Mouse (Mus musculus) limb, embryonic 11.5 days (tissue): Measurements from ENCODE around the gene Coro2b. TPM values are rescaled to one million over a fixed set of nuclear protein-coding genes. Genes with fewer than 3 reads are reported as not detected.

Experiments used
- ATAC-seq: fragments of 200-750 bp; cut with Nextera tagmentation; 2 replicates; pipeline ENCODE4 v1.8.0; 2017; ENCODE audit warnings: low read depth; ENCODE audit not compliant: insufficient number of reproducible peaks, low FRiP score, low TSS enrichment
- DNase-seq: peaks from one replicate; pipeline ENCODE4 v3.0.0-alpha.2; 2015; ENCODE audit warnings: low spot score
- H3K27ac ChIP-seq: fragments of 300-500 bp; sonication (generic); replicated peaks from 2 replicates; pipeline ENCODE4 v1.5.1; 2014; ENCODE audit warnings: low read depth, mild to moderate bottlenecking, low read length
- H3K27me3 ChIP-seq: fragments of 300-500 bp; sonication (generic); 2 replicates; pipeline ENCODE4 v1.6.1; 2014; ENCODE audit warnings: mild to moderate bottlenecking, low read length, mixed read lengths; ENCODE audit not compliant: control insufficient read depth, insufficient read depth
- H3K36me3 ChIP-seq: fragments of 300-500 bp; sonication (generic); 2 replicates; pipeline ENCODE4 v1.6.1; 2014; ENCODE audit warnings: mild to moderate bottlenecking, low read length, moderate library complexity, mixed read lengths; ENCODE audit not compliant: control insufficient read depth, insufficient read depth
- H3K4me1 ChIP-seq: fragments of 300-500 bp; sonication (generic); 2 replicates; pipeline ENCODE4 v1.6.1; 2014; ENCODE audit warnings: low read length, mixed read lengths; ENCODE audit not compliant: control insufficient read depth, insufficient read depth
- H3K4me2 ChIP-seq: fragments of 300-500 bp; sonication (generic); 2 replicates; pipeline ENCODE4 v1.6.1; 2014; ENCODE audit warnings: low read depth, mild to moderate bottlenecking, moderate library complexity; ENCODE audit not compliant: severe bottlenecking
- H3K4me3 ChIP-seq: fragments of 300-500 bp; sonication (generic); 2 replicates; pipeline ENCODE4 v1.5.1; 2014; ENCODE audit warnings: low read depth, low read length
- H3K9ac ChIP-seq: fragments of 300-500 bp; sonication (generic); 2 replicates; pipeline ENCODE4 v1.6.1; 2014; ENCODE audit warnings: mild to moderate bottlenecking, low read length
- H3K9me3 ChIP-seq: fragments of 300-500 bp; sonication (generic); 2 replicates; pipeline ENCODE4 v1.6.1; 2016; ENCODE audit warnings: low read length; ENCODE audit not compliant: control insufficient read depth
- WGBS: fragments of 180-500 bp; shearing (Covaris S2); extraction: QIAGEN DNeasy Blood & Tissue Kit; methylation state at CpG from one replicate; pipeline ENCODE4 v1.1.7; 2014; 5-methylcytosine and 5-hydroxymethylcytosine counted together
- polyA plus RNA-seq: library from polyadenylated mRNA; unstranded; fragments of >200 nt; fragmentation: Nextera tagmentation; extraction: Ambion mirVana; gene quantifications from 2 replicates; pipeline ENCODE4 v1.2.1, GENCODE M21; 2014

Gene Coro2b
- polyA plus RNA-seq, 1 experiment from 2014 or later = 5.6 TPM

DNA sequence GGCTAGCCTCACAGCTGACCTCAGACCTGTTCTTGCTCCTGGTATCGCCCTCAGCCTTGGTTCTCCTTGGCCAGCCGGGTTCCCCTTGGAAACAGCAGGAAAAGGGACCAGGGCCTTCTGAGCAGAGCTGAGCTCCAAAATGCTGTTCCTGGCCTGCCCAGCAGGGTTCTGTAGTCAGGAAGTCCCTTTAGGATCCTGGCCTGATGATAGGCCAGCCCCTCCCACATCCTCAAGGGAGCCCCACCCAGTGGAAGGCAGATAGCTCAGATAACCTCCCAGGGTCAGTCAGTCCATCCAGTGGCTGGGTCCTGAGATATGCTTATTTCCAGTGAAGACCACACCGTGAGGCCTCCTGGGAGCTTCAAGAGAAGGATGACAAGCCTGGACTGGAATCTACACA lies 45.7 kb downstream of the Coro2b start:
- ATAC-seq = no peak
- Histone ChIP-seq H3K27me3 (no peaks in the 10 kb centered on the region), H3K27ac (no peak overlapping the region), H3K9ac (no peak overlapping the region), H3K4me3 (no peak overlapping the region), H3K4me2 (no peak overlapping the region), H3K36me3 (no peaks in the 10 kb centered on the region), H3K4me1 (no peaks in the 10 kb centered on the region), H3K9me3 (no peaks in the 10 kb centered on the region)
- WGBS = 49% methylated on average over 3 of the region's 3 CpGs
- no peak for DNase-seq

DNA sequence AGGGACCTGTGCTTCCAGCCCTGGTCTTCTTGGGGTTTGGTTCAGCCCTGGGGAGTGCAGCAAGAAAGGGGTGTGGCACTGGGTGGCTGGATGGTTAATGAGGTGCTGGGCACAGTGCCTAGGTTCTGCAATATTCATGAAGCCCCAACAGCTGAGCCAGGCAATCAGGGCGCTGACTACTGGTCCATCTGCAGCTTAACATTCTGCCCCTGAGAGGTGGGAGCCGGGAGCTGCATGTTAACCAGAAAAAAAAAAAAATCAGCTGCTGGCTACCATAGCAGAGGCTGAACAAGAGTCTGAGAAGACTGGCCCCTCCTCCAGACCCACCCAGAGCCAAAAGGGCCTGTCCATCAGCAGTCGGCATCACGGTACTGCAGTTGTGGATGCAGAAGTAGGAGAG lies 52.7 kb downstream of the Coro2b start:
- DNase-seq (no peak), ATAC-seq (no peak)
- H3K27ac ChIP-seq = no peak overlapping the region
- H3K27me3 ChIP-seq = no peaks in the 10 kb centered on the region
- H3K9ac ChIP-seq = no peak overlapping the region
- 34% methylated on average over 4 of the region's 4 CpGs for WGBS
- no peaks in the 10 kb centered on the region for H3K9me3 ChIP-seq
- no peaks in the 10 kb centered on the region for H3K4me1 ChIP-seq
- H3K36me3 ChIP-seq = no peaks in the 10 kb centered on the region
- no peak overlapping the region for H3K4me2 ChIP-seq
- H3K4me3 ChIP-seq = no peak overlapping the region

DNA sequence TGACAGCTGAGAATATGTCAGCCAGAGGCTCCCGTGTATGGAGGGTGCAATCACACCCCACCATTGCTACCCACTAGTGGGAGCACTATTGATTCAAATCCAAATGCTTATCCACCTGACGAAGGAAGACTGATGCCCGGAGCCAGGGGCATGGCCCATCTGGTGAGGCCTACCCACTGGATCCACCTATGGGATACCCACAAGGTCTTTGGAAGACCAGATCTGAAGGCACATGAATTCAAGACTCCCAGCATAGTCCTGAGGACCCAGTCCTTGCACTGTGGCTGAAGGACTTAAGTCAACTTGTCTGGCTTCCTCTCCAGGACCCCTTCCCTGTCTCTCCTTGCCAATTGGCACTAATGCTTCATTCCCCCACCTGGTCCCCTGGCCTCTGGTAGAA lies 54.1 kb downstream of the Coro2b start:
- H3K27me3 ChIP-seq = no peaks in the 10 kb centered on the region
- no peak overlapping the region for H3K27ac ChIP-seq
- ATAC-seq = no peak
- H3K4me2 ChIP-seq = no peak overlapping the region
- H3K9me3 ChIP-seq = no peaks in the 10 kb centered on the region
- 92% methylated on average over 3 of the region's 3 CpGs for WGBS
- no peaks in the 10 kb centered on the region for H3K4me1 ChIP-seq
- no peak for DNase-seq
- H3K9ac ChIP-seq = no peak overlapping the region
- no peaks in the 10 kb centered on the region for H3K36me3 ChIP-seq
- no peak overlapping the region for H3K4me3 ChIP-seq

DNA sequence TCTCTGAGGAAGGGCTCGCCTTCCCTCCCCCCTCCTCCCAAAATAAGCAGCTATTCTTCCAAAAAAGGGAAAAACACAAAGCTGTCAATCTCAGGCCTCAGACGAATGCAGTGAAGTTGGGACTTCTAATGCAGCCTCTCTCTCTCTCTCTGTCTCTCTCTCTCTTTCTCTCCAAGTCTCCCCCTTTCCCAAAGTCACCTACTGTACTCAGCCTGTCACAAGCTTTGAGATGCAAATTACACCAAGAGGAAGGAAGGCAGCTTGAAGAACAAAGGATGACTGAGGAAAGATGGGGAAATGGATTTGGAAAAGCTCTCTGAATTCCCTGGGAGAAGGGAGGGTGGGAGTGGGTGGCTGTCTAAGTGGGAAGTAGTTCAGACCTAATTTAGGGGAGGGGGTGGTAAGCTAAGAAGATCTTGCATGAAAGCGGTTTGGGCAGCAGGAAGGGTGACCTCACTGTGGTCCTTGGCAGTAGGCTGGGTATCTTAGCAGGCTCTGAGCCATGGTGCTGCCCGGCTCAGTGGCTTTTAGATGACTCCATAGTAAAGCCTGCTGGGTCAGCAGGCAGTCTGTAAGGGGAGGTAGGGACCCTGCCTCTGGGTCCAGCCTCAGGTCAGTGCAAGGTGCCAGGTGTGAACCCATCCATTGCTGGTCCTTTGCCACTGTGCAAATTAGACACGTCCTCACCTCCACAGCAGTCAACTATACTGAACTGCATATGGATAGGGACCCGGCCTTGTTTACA lies 55.8 kb downstream of the Coro2b start:
- Histone ChIP-seq H3K9ac (no peak overlapping the region), H3K36me3 (no peaks in the 10 kb centered on the region), H3K9me3 (no peaks in the 10 kb centered on the region), H3K4me3 (no peak overlapping the region), H3K27ac (no peak overlapping the region), H3K4me1 (no peaks in the 10 kb centered on the region), H3K4me2 (no peak overlapping the region), H3K27me3 (no peaks in the 10 kb centered on the region)
- ATAC-seq = no peak
- WGBS = 50% methylated on average over 6 of the region's 6 CpGs
- DNase-seq = no peak

DNA sequence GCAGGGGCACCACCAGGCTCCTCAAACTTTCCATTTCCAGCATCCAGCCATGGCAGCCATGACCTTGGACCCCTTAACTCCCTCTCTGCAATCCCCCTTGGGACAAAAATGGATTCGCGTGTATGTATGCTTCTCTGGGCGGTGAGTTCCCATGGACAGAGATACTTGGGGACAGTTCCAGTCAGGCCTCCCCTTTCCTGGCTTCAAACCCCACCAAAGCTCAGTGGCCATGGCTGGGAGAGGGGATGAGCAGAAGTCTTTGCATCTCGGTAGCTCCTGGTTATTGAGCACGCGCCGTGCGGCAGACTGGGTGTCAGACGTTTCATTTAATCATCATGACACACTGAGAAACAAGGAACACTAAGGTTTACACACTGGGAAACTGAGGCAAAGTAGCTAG lies 56.7 kb downstream of the Coro2b start:
- H3K9ac ChIP-seq = no peak overlapping the region
- ATAC-seq (no peak), DNase-seq (no peak)
- H3K27ac ChIP-seq = no peak overlapping the region
- H3K4me3 ChIP-seq = no peak overlapping the region
- 83% methylated on average over 9 of the region's 9 CpGs for WGBS
- H3K9me3 ChIP-seq = no peaks in the 10 kb centered on the region
- H3K4me1 ChIP-seq = no peaks in the 10 kb centered on the region
- H3K36me3 ChIP-seq = no peaks in the 10 kb centered on the region
- no peaks in the 10 kb centered on the region for H3K27me3 ChIP-seq
- no peak overlapping the region for H3K4me2 ChIP-seq

DNA sequence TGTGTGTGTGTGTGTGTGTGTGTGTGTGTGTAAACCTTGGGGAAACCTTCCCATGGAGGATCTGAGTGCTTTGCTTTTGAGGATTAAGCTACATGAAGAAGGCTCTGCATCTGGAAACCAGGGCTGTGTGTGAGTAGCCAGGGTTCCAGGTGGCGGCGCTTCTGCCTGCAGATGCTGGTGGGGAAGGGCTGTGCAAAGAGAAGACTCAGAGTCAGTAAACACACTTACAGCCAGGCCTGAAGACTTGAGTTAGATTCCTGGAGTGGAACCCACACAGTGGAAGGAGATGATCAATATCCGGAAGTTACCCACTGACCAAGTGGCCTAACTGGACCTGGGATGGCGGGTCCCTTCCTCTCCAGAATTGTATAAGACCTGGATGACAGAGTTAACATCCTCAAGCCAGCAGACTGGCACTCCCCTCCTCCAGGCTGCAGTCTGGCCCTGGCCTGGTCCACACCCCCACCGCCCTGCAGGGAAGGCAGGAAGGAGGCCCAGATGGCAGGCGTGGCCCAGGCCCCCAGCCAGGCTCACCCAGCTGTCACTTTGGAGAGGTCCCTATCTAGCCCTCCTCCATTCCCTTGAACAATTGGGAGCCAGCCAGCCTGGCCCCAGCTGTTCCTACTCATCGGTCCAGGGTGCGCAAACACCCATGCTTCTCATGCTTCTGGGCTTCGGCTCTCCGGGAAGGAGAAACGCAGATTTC lies 59.9 kb downstream of the Coro2b start:
- no peaks in the 10 kb centered on the region for H3K36me3 ChIP-seq
- H3K4me1 ChIP-seq = no peaks in the 10 kb centered on the region
- no peak overlapping the region for H3K4me2 ChIP-seq
- no peak overlapping the region for H3K27ac ChIP-seq
- H3K9me3 ChIP-seq = no peaks in the 10 kb centered on the region; the same call in 1 of the 2 replicates
- WGBS = 58% methylated on average over 11 of the region's 11 CpGs
- no peak overlapping the region for H3K4me3 ChIP-seq
- no peak for DNase-seq
- no peaks in the 10 kb centered on the region for H3K27me3 ChIP-seq
- H3K9ac ChIP-seq = no peak overlapping the region
- 0 out of 2 replicates have a peak, but pooled peaks have one; percentile 17 for ATAC-seq

DNA sequence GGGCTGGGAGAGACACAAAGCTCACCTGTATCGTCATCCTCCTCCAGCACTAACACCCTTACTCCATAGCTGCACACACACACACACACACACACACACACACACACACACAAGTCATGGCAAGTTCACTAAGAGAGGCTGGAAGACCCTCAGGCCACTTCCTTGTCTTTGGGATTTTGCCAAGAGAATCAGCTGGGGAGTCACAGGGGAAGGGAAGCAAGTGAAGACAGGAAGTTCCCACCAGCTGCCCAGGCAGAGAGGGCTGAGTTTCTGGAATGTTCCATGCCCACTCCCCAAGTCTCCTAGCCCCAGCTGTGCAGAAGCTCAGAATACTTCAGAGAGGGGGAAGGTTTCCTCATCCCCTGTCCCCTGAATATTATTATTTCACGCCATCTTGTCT lies 62.6 kb downstream of the Coro2b start:
- no peaks in the 10 kb centered on the region for H3K4me1 ChIP-seq
- no peaks in the 10 kb centered on the region for H3K27me3 ChIP-seq
- no peak overlapping the region for H3K9ac ChIP-seq
- H3K4me2 ChIP-seq = no peak overlapping the region
- H3K4me3 ChIP-seq = no peak overlapping the region
- 88% methylated on average over 2 of the region's 2 CpGs for WGBS
- DNase-seq = no peak
- H3K9me3 ChIP-seq = no peaks in the 10 kb centered on the region; the same call in 1 of the 2 replicates
- ATAC-seq = no peak
- H3K36me3 ChIP-seq = no peaks in the 10 kb centered on the region
- no peak overlapping the region for H3K27ac ChIP-seq

DNA sequence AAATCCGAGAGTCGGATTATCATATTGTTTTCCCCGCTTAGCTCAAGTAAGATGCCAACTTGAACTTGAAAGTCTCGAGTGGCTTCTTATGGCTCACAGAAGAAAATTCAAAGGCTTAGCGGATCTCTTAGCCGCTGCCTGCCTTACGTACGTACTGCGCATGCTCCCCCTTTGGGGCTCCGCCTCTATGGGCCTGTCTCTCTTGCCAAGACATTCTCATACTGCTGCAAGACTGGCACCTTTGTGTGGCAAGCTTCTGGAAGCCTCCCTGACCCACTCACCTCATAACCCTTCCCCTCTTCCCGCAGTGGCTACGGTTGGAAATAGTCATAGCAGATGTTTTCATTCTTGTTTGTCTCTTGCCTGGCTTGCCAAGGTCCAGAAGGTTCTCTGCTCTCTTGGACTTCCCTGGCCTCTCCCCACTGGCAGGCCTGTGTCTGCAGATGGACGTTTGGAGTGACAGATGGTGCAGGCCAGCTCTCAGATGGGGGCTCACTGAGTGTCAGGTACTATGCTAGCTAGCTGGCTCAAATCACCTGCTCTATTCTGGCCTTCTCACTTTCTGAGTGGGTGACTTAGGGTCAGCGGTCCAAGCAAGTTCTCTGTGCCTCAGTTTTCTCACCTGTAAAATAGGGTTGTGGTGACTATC lies 65.2 kb downstream of the Coro2b start:
- Histone ChIP-seq H3K4me1 (no peaks in the 10 kb centered on the region), H3K27me3 (no peaks in the 10 kb centered on the region), H3K4me2 (no peak overlapping the region), H3K27ac (no peak overlapping the region), H3K9ac (no peak overlapping the region), H3K4me3 (no peak overlapping the region), H3K36me3 (no peaks in the 10 kb centered on the region), H3K9me3 (no peaks in the 10 kb centered on the region; the same call in 1 of the 2 replicates)
- ATAC-seq (no peak), DNase-seq (no peak)
- 87% methylated on average over 14 of the region's 14 CpGs for WGBS
